Mouse (Mus musculus) bone marrow macrophage, adult 2 months (primary cell): ENCODE measurements at regions not wholly inside any gene's neighbourhood (a gene's known extent, or its start where the extent isn't known, plus 50 kb on each side); places are given as distances from the start of the nearest gene placed in this dataset.

Source experiments
- CTCF ChIP-seq: IDR thresholded peaks from 2 replicates; pipeline ENCODE4 v1.5.1; 2012; ENCODE audit warnings: low read depth, mild to moderate bottlenecking, low read length, moderate library complexity
- POLR2A ChIP-seq: IDR thresholded peaks from 2 replicates; pipeline ENCODE4 v1.6.1; 2012; ENCODE audit warnings: mild to moderate bottlenecking, low read depth, low read length, borderline replicate concordance

DNA sequence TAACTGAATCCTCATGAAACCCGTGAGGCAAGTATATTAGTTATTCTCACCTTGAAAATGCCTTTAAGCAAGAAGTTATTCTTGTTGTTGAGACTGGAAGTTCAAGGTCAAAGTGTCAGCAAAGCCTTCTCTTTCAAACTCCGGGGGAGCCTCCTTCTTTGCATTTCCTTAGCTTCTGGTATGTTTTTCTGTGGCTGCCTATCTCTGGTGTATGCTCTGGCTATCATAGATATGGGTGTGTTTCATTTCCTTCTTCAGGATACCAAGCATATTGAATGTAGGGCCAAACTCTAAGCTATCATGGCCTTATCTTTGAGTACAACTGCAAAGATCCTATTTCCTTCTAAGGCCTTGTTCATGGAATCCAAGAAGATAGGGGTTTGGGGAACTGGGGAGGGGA, 213.1 kb upstream of the Atp5g3 start:
- TF ChIP-seq CTCF, result no peak
- no peak for TF ChIP-seq POLR2A
